Mouse (Mus musculus) gastrocnemius, postnatal 10 days (tissue): ENCODE results near the gene Gbgt1. TPM values are rescaled to one million over a fixed set of nuclear protein-coding genes. Genes with fewer than 3 reads are reported as not detected.
"Not testable (repeated sequence)": the region's sequence is repeated elsewhere in the genome, so short reads cannot be mapped to it uniquely, and the experiment has no call there.

ENCODE experiments used
- DNase-seq: peaks from one replicate; pipeline ENCODE4 v3.0.0; 2021; ENCODE audit warnings: mixed read lengths
- long read RNA-seq, 2 experiments: library from polyadenylated mRNA; stranded (forward); transcript quantifications; one replicate each; pipeline ENCODE4 v2.0.0; 2021
- total RNA-seq, 2 experiments: library from RNA; stranded (reverse); gene quantifications; 2 replicates each; pipeline ENCODE4 v1.2.3; 2021

The Gbgt1 gene
- 1 to 10 TPM; 1.9 to 3.5 TPM for total RNA-seq
- long read RNA-seq, experiment 1, partial matches to known transcripts: 0 of 1 reads
- long read RNA-seq, experiment 1, other reads (novel, unspliced or antisense): 0 of 1 reads
- long read RNA-seq, experiment 2: 0 reads

GRCm38 (mm10) chr2:28496671-28497070, at the start of gene Gbgt1:
Gene Gbgt1, plus strand, starts transcription at chr2:28496891.
- no peak for DNase-seq

DNA sequence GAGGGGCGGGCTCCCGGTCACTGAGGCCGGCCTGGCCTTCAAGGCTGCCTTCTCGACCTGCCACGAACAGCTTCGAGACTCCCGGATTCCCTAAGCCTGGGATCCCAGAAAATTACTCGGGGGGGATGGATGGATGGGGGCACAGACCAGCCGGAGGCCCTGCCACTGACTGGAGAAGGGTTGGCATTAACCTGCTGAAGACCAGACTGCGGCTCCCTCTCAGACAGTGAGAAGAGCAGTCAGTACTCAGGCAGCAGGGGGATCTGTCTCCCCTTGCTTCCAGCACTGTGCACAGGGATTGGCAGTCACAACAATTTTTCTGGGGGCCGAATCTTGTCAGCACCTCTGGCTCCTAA, 49.4 kb upstream of the Gbgt1 start:
- DNase-seq: no peak

- DNase-seq: no peak
These were observed 45.0 kb upstream of the Gbgt1 start for GRCm38 (mm10) chr2:28451663-28452062.

DNA sequence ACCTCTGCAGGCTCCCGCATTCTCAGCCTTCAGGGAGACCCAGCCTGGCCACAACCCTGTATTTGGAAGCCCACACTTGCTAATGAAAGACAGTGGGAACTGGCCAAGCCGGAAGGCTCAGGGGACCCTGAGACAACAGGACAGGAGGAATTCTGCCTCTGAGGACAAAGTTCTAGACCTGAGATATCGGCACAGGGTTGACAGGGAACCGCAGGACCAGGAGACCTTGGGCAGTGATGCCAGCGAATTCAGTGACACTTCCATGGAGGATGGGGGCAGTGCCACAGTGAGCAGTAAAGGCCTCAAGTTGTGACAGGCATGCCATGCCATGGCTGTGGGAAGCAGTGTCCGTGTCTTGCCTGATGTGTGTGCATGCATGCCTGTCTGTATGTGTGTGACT, 43.2 kb upstream of the Gbgt1 start:
- no peak for DNase-seq

DNA sequence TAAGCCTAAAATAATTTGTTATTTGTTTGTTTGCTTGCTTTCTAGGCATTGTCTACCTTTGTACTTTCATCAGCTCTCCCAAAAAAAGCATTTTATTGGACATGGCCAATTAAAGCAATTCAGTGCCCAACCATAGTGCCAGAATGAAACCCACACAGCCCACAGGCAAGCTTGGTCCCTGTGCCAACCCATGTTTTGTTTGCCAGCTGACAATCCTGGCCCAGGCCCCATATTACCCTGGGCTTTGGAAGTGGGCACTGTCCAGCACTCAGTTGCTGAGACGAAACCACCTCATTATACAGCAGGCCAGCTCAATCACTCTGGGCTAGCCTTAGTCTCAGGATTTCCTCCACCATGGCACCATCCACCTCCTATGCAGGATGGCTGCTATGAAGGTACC, 40.1 kb upstream of the Gbgt1 start:
- no peak for DNase-seq

GRCm38 (mm10) chr2:28463919-28464318, 32.8 kb upstream of the Gbgt1 start:
- DNase-seq: peak; percentile 46

GRCm38 (mm10) chr2:28464919-28465318, 31.8 kb upstream of the Gbgt1 start:
- DNase-seq: no peak

- no peak for DNase-seq
These were observed 30.7 kb upstream of the Gbgt1 start, which contains the start of gene 1700007K13Rik for GRCm38 (mm10) chr2:28465836-28466518. Gene 1700007K13Rik, minus strand, starts transcription at chr2:28466332.

DNA sequence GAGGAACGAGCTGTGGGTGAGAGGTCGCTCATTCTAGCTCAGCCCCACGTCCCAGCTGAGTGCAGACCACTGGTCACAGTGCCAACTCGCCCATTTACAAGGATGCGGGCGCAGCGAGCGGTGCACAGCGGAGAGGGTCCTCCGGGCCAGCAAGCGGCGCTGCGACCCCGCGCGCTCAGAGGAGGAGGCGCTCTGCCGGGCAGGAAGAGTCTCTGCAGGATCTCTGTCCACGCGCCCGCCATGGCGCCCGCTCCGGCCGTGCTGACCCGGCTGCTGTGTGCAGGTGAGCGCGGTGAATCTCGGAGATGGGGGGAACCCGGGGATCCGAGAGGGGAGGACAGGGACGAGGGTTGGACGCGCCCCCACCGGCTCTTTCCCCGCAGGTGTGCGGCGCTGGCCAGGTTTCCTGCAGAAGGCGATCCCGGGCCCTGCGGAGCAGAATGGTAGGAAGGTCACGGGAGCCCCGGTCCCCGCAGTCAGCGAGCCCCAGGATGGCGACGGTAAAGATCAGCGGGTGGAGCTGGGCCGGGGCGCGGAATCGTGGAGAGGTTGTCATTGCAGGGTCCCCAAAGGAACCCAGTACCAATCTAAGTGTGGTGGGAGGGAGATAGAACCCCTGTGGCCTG, 28.7 kb upstream of the Gbgt1 start, which contains the start of gene Mrps2:
Gene Mrps2 (plus strand): TSS at position 207 of the 626 bp plus-strand sequence.
- DNase-seq: peak; percentile 87

GRCm38 (mm10) chr2:28468486-28469225, 28.0 kb upstream of the Gbgt1 start:
- no peak for DNase-seq

GRCm38 (mm10) chr2:28469461-28469860, 27.2 kb upstream of the Gbgt1 start:
- no peak for DNase-seq

DNA sequence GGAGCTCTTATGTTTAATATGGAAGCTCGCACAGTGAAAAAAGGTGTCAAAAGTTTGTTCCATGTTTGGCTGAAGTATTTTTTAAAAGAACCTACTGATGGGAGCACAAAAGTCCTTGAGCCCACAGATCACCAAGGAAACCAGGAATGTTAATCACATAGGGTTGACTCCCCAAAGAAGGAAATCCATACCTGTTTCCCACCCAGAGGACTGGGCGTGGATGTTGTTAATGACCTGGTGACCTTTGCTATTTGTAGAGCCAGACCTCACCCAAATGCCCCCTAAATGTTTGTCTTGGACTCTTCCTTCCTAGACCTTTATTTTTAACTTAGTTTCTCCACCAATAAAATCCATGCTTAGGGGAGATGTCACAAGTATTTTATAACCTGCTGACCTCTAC, 26.1 kb upstream of the Gbgt1 start:
- DNase-seq: no peak

DNA sequence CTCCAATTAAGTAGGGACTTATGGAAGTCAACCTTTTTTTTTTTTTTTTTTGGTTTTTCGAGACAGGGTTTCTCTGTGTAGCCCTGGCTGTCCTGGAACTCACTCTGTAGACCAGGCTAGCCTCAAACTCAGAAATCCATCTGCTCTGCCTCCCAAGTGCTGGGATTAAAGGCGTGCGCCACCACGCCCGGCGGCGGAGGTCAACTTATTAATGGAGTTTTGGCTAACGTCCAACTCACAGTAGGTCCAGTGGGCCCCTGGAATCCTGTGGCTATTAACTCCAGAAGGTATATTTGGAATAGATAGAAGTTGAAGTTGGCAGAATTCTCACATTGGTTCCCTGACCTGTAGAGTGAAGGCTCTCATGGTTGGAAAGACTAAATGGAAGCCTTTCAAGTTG, 24.7 kb upstream of the Gbgt1 start:
- not testable (repeated sequence) for DNase-seq

DNA sequence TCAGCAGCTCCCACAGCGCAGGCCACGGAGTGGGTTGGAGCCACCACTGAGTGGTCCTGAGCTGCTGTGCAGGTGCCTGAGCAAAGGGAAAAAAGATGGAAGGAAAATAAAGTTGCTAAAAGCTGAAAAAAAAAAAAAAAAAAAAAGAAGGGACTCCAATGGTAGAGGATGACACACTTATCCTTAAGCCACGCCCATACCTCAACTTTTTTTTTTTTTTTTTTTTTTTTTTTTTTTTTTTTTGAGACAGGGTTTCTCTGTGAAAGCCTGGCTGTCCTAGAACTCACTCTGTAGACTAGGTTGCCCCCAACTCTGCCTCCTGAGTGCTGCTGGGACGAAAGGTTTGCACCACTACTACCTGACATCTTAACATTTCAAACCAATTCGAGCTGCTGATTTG, 18.7 kb upstream of the Gbgt1 start:
- DNase-seq: not testable (repeated sequence)

DNA sequence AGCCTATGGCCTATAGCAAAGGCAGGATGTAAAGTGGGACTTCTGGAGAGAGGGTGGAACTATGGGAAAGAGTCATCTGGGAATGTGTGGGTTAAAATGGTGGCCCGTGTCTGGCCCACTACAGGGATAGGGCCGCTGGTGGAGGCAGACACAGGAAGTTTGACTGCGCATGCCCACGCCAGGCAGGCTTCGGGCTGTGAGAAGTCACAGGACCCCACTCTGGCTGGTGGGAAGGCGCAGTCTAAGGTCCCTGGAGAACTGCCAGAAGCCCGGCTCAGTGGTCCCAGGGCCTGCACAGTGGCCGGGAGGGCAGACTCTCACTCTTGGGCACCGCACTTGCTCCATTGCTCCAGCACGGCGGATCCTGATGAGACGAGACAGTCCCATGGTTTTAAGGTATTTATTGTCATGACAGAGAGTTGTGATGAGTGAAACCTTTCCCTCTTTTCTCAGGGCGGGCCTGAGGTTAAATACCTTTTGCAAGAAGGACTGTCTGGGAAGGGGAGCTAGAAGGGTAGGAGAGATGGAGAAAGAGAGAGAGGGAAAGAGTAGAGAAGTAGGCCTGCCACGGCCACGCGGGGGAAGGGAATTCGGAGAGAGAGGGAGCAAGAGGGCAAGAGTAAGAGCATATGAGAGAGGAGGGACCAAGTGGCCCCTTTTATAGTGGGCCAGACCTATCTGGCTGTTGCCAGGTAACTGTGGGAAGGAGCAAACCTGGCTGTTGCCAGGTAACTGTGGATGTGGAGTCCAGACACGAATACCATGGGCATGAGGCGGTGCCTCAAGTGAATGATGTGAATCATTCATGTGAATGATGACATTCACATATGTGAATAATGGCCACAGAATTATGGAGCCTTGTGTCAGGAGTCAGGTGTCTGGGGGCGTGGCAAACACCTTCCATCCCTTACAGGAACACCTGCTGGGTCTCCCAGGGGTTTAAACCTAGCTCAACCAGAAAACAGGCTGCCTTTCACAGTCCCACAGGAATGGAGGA, 17.2 kb upstream of the Gbgt1 start:
- no peak for DNase-seq

DNA sequence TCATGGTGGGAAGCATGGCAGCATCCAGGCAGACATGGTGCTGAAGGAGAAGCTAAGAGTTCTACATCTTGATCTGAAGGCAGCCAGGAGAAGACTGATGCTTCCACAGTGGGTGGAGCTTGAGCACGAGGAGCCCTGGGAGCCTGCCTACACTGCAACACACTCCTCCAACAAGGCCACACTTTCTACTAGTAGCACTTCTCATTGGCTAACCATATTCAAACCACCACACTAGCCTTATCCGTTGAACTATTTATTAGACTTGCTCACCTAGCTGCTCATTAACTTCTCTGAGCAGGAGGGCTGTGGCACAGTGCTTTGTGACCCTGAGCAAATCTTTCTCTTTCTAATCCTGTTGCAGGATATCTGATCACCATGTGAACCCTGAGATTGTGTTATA, 12.8 kb upstream of the Gbgt1 start:
- no peak for DNase-seq

DNA sequence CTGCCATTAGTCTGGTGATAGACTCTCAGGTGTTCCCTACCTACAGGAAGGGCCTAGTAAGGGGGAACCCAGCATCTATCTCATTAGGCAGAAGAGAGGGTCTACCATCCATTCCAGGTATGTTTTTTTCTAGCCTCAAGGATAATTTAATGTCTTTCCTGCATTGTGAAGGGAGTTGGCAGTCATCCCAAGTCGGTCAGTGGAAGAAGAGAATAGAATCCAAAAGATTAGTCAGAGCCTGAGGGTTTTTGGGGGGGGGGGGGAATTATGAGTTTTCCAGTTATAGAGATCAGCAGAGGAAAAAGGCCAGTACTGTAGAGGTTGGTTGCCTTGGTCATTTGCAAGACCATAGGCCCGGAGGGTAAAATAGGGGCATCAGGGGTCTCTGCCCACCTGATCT, 2.2 kb upstream of the Gbgt1 start:
- DNase-seq: no peak

DNA sequence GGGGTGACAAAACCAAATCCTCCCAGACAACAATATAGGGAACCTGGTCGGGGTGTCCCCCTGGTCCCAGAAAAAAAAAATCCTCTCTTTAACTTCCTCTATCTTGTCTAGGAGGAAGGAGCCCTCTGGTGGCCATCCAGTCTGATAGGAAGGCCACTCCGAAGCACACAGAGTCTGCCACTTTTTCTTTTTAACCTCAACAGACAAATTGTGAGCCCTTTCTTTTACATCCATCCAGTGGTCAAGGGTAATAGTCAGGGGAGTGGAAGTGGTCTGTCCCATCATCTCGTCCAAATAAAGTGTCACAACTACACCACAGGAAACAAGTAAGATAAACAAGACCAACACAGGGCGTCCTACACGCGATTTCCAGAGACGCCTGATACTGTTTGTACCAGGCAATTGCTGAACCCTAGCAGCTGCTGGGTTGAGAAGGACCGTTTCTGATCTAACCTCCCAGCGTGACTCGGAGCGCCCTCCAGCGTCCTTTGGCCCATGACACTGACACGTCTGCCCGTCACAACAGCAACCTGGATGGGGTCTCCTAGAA, 1.4 kb upstream of the Gbgt1 start:
- no peak for DNase-seq

GRCm38 (mm10) chr2:28495801-28496595, 693 bp upstream of the Gbgt1 start:
- no peak for DNase-seq

GRCm38 (mm10) chr2:28497561-28497960, 870 bp downstream of the Gbgt1 start:
- DNase-seq: no peak

GRCm38 (mm10) chr2:28498431-28498830, 1.7 kb downstream of the Gbgt1 start:
- DNase-seq: no peak
